ENCODE assay signal across 25 mouse cellular contexts in the genomic region with DNA sequence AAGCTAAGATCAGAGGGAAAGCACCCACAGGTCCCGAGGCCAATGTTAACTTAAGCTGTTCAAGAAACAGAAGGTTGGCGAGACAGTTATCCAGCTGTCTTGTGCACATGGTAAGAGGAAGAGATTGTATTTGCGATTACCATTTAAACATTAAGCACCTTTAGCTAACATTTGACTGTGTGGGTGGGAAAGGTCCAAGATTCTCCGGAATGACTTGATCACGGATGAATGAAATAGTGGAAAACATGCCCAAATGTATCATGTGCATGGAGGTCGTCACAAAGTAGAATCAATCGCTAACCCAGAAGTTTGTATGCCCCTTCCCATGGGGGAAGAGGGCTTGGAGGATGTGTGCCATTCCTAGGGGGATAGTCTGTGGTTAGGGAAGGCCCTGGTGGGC. TPM values are rescaled to one million over a fixed set of nuclear protein-coding genes. Genes with fewer than 3 reads are reported as not detected.
DNase-seq lines count a peak whose midpoint lies in the region; ATAC-seq and TF ChIP-seq lines count a peak whose summit lies in the region.
"Had no signal": no experiment of that assay in that cellular context is flagged by ENCODE, and none has a peak within 500 bp of the region (broad histone marks: within the 10 kb centered on the region; RNA-seq: fewer than 3 reads in every experiment).

No protein-coding gene starts in this region.

- H3K9ac ChIP-seq in intestine, embryonic 15.5 days = no peak overlapping the region
- H3K9ac ChIP-seq in intestine, embryonic 16.5 days (ENCODE audit: low read depth, low read length) = no peak overlapping the region
- no peak overlapping the region for H3K9ac ChIP-seq in liver, postnatal 0 days (replicated peaks)
- no peak overlapping the region for H3K9ac ChIP-seq in liver, embryonic 12.5 days
- no peak overlapping the region for H3K9ac ChIP-seq in ES-Bruce4 (ENCODE audit: low read depth, poor library complexity, severe bottlenecking)
- no peak overlapping the region for H3K9ac ChIP-seq in stomach, postnatal 0 days (ENCODE audit: low read length)
- H3K9ac ChIP-seq: embryonic facial prominence, embryonic 15.5 days; heart, embryonic 13.5 days; limb, embryonic 12.5 days; liver, embryonic 13.5 days; neural tube, embryonic 15.5 days had no signal

- peaks cover 6% of the 10 kb centered on the region for H3K4me1 ChIP-seq in intestine, embryonic 15.5 days (replicated peaks)
- H3K4me1 ChIP-seq in intestine, embryonic 16.5 days (ENCODE audit: control insufficient read depth, insufficient read depth, low read length) = no peaks in the 10 kb centered on the region; the same call in 1 of the 2 replicates
- no peaks in the 10 kb centered on the region for H3K4me1 ChIP-seq in liver, postnatal 0 days (ENCODE audit: insufficient read depth)
- H3K4me1 ChIP-seq in liver, embryonic 12.5 days = no peaks in the 10 kb centered on the region
- H3K4me1 ChIP-seq in ES-Bruce4 (ENCODE audit: control insufficient read depth, insufficient read depth, low read length) = peaks cover 4% of the 10 kb centered on the region
- H3K4me1 ChIP-seq in stomach, postnatal 0 days (replicated peaks; ENCODE audit: control insufficient read depth, insufficient read depth) = no peaks in the 10 kb centered on the region

- H3K36me3 ChIP-seq in intestine, embryonic 15.5 days = no peaks in the 10 kb centered on the region
- H3K36me3 ChIP-seq in intestine, embryonic 16.5 days (ENCODE audit: control insufficient read depth, insufficient read depth, low read length) = no peaks in the 10 kb centered on the region
- no peaks in the 10 kb centered on the region for H3K36me3 ChIP-seq in liver, postnatal 0 days (replicated peaks; ENCODE audit: insufficient read depth, low read length)
- H3K36me3 ChIP-seq in liver, embryonic 12.5 days = no peaks in the 10 kb centered on the region
- no peaks in the 10 kb centered on the region for H3K36me3 ChIP-seq in ES-Bruce4 (ENCODE audit: control insufficient read depth, insufficient read depth, low read length, poor library complexity, severe bottlenecking)
- H3K36me3 ChIP-seq in stomach, postnatal 0 days (ENCODE audit: control insufficient read depth, insufficient read depth, low read length) = no peaks in the 10 kb centered on the region
- H3K36me3 ChIP-seq: embryonic facial prominence, embryonic 10.5 days; embryonic facial prominence, embryonic 15.5 days; heart, embryonic 13.5 days; limb, embryonic 12.5 days; liver, embryonic 13.5 days; neural tube, embryonic 15.5 days had no signal

- H3K9me3 ChIP-seq in intestine, embryonic 15.5 days = no peaks in the 10 kb centered on the region
- no peaks in the 10 kb centered on the region for H3K9me3 ChIP-seq in intestine, embryonic 16.5 days (ENCODE audit: control insufficient read depth, low read length)
- no peaks in the 10 kb centered on the region for H3K9me3 ChIP-seq in liver, postnatal 0 days (ENCODE audit: low read length)
- no peaks in the 10 kb centered on the region for H3K9me3 ChIP-seq in liver, embryonic 12.5 days (replicated peaks)
- no peaks in the 10 kb centered on the region for H3K9me3 ChIP-seq in ES-Bruce4 (replicated peaks; ENCODE audit: control insufficient read depth, insufficient read depth, low read length, poor library complexity, severe bottlenecking)
- H3K9me3 ChIP-seq in stomach, postnatal 0 days (ENCODE audit: control insufficient read depth, low read length) = no peaks in the 10 kb centered on the region
- H3K9me3 ChIP-seq: embryonic facial prominence, embryonic 10.5 days; embryonic facial prominence, embryonic 15.5 days; heart, embryonic 13.5 days; limb, embryonic 12.5 days; liver, embryonic 13.5 days; neural tube, embryonic 15.5 days had no signal

- 83% methylated on average over 7 of the region's 7 CpGs for WGBS in intestine, embryonic 15.5 days
- WGBS in intestine, embryonic 16.5 days = 82% methylated on average over 7 of the region's 7 CpGs
- 76% methylated on average over 7 of the region's 7 CpGs for WGBS in liver, postnatal 0 days (ENCODE audit: insufficient replicate concordance)
- WGBS in liver, embryonic 12.5 days (ENCODE audit: insufficient replicate concordance) = 66% methylated on average over 7 of the region's 7 CpGs
- WGBS in stomach, postnatal 0 days = 73% methylated on average over 7 of the region's 7 CpGs

- peaks cover 15% of the 10 kb centered on the region for H3K27me3 ChIP-seq in intestine, embryonic 15.5 days (replicated peaks)
- peaks cover 22% of the 10 kb centered on the region for H3K27me3 ChIP-seq in intestine, embryonic 16.5 days (replicated peaks; ENCODE audit: control insufficient read depth, insufficient read depth, low read length)
- H3K27me3 ChIP-seq in liver, postnatal 0 days (ENCODE audit: insufficient read depth, low read length) = peaks cover 17% of the 10 kb centered on the region; the same call in 1 of the 2 replicates
- H3K27me3 ChIP-seq in liver, embryonic 12.5 days (replicated peaks) = peaks cover 43% of the 10 kb centered on the region
- no peaks in the 10 kb centered on the region for H3K27me3 ChIP-seq in ES-Bruce4 (ENCODE audit: control insufficient read depth, insufficient read depth, low read length, poor library complexity, severe bottlenecking)
- no peaks in the 10 kb centered on the region for H3K27me3 ChIP-seq in stomach, postnatal 0 days (ENCODE audit: control insufficient read depth, insufficient read depth, low read length)

- TF ChIP-seq POLR2A in ES-Bruce4 (IDR thresholded peaks at IDR 0.05; ENCODE audit: insufficient read depth, low read length) = no peak

- 0 out of 2 replicates have a peak, but pooled peaks have one; percentile 21 for ATAC-seq in intestine, embryonic 15.5 days
- ATAC-seq in intestine, embryonic 16.5 days = no peak
- ATAC-seq in liver, postnatal 0 days = no peak
- no peak for ATAC-seq in liver, embryonic 12.5 days
- ATAC-seq in stomach, postnatal 0 days (ENCODE audit: low FRiP score, low TSS enrichment) = no peak
- ATAC-seq: forebrain, embryonic 16.5 days; Patski had no signal

- H3K4me2 ChIP-seq in intestine, embryonic 15.5 days (replicated peaks) = no peak overlapping the region
- H3K4me2 ChIP-seq in intestine, embryonic 16.5 days (ENCODE audit: low read depth, low read length) = no peak overlapping the region
- H3K4me2 ChIP-seq in liver, postnatal 0 days (ENCODE audit: low read depth, low read length) = peak overlapping the region; percentile 69
- no peak overlapping the region for H3K4me2 ChIP-seq in liver, embryonic 12.5 days
- H3K4me2 ChIP-seq in stomach, postnatal 0 days (replicated peaks; ENCODE audit: low read depth) = 0 out of 2 replicates have a peak overlapping the region, but pooled peaks have one; percentile 8

- H3K4me3 ChIP-seq in intestine, embryonic 15.5 days (replicated peaks) = no peak overlapping the region
- H3K4me3 ChIP-seq in intestine, embryonic 16.5 days (ENCODE audit: low read length) = no peak overlapping the region
- peak overlapping the region; percentile 63; the same call in 1 of the 2 replicates for H3K4me3 ChIP-seq in liver, postnatal 0 days (ENCODE audit: low read depth, low read length)
- no peak overlapping the region for H3K4me3 ChIP-seq in liver, embryonic 12.5 days
- H3K4me3 ChIP-seq in ES-Bruce4 (ENCODE audit: low read depth, low read length) = peak overlapping the region; percentile 50
- H3K4me3 ChIP-seq in stomach, postnatal 0 days (ENCODE audit: low read depth, low read length) = no peak overlapping the region
- H3K4me3 ChIP-seq: embryonic facial prominence, embryonic 15.5 days; heart, embryonic 13.5 days; liver, embryonic 13.5 days had no signal

- no peak for TF ChIP-seq EP300 in liver, postnatal 0 days (IDR thresholded peaks at IDR 0.05; ENCODE audit: low read depth)
- no peak for TF ChIP-seq EP300 in ES-Bruce4 (IDR thresholded peaks at IDR 0.05; ENCODE audit: insufficient read depth, low read depth, low read length)
- TF ChIP-seq EP300 in stomach, postnatal 0 days (optimal IDR thresholded peaks at IDR 0.05) = no peak

- H3K27ac ChIP-seq in intestine, embryonic 15.5 days = no peak overlapping the region
- H3K27ac ChIP-seq in intestine, embryonic 16.5 days (ENCODE audit: low read length) = no peak overlapping the region
- H3K27ac ChIP-seq in liver, postnatal 0 days (ENCODE audit: low read depth) = peak overlapping the region; percentile 94
- H3K27ac ChIP-seq in liver, embryonic 12.5 days = no peak overlapping the region
- no peak overlapping the region for H3K27ac ChIP-seq in ES-Bruce4 (ENCODE audit: insufficient read depth, low read length)
- no peak overlapping the region for H3K27ac ChIP-seq in stomach, postnatal 0 days (replicated peaks)
- H3K27ac ChIP-seq: embryonic facial prominence, embryonic 10.5 days; embryonic facial prominence, embryonic 15.5 days; heart, embryonic 13.5 days; layer of hippocampus, adult 2 months; left cerebral cortex, adult 2 months; limb, embryonic 12.5 days; liver, embryonic 13.5 days; neural tube, embryonic 15.5 days had no signal

- no peak for DNase-seq in liver, postnatal 0 days
- no peak for DNase-seq in stomach, postnatal 0 days (ENCODE audit: low spot score)
- DNase-seq: B cell, adult 2 months; cerebellum, adult 8-10 months; cerebellum, postnatal 25 days; heart, postnatal 10 days; kidney, postnatal 10 days; liver, embryonic 13.5 days; lung, adult 2 months; lung, postnatal 14 days; retina, postnatal 1 day; right cerebral cortex, postnatal 14 days had no signal

- TF ChIP-seq CTCF in liver, postnatal 0 days (IDR thresholded peaks at IDR 0.05; ENCODE audit: low read depth) = no peak
- no peak for TF ChIP-seq CTCF in ES-Bruce4 (IDR thresholded peaks at IDR 0.05; ENCODE audit: low read depth, low read length)
- no peak for TF ChIP-seq CTCF in stomach, postnatal 0 days (IDR thresholded peaks at IDR 0.05; ENCODE audit: low read depth)

RNA-seq across cellular contexts. Expression of a gene that starts 1.0 kb away (rescaled TPM):
- 18.1 and 19.2 TPM in 2 replicates for polyA plus RNA-seq in intestine, embryonic 15.5 days (2015; fragmentation: Nextera tagmentation; extraction: Ambion mirVana)
- 15.2 and 19.7 TPM in 2 replicates for polyA plus RNA-seq in intestine, embryonic 16.5 days (2015; fragmentation: Nextera tagmentation; extraction: Ambion mirVana)
- polyA plus RNA-seq in liver, postnatal 0 days (2015; fragmentation: Nextera tagmentation; extraction: Ambion mirVana) = 10.4 and 11.3 TPM in 2 replicates
- 14.1 and 14.9 TPM in 2 replicates for polyA plus RNA-seq in liver, embryonic 12.5 days (2016; fragmentation: Nextera tagmentation; extraction: Ambion mirVana)
- polyA plus RNA-seq in ES-Bruce4 (2011; ENCODE audit: insufficient read depth, insufficient read length, low read depth, missing spikeins) = 18.5 and 19.5 TPM in 2 replicates
- 10.6 and 11.0 TPM in 2 replicates for polyA plus RNA-seq in stomach, postnatal 0 days (2015; fragmentation: Nextera tagmentation; extraction: Ambion mirVana)

RNA-seq across cellular contexts. Expression of a gene that starts 1.6 kb away (rescaled TPM):
- 0.63 and 0.78 TPM in 2 replicates for polyA plus RNA-seq in intestine, embryonic 15.5 days (2015; fragmentation: Nextera tagmentation; extraction: Ambion mirVana)
- 0.13 and 0.43 TPM in 2 replicates for polyA plus RNA-seq in intestine, embryonic 16.5 days (2015; fragmentation: Nextera tagmentation; extraction: Ambion mirVana)
- polyA plus RNA-seq in liver, postnatal 0 days (2015; fragmentation: Nextera tagmentation; extraction: Ambion mirVana) = 2.6 and 2.9 TPM in 2 replicates
- polyA plus RNA-seq in liver, embryonic 12.5 days (2016; fragmentation: Nextera tagmentation; extraction: Ambion mirVana) = 0.08 and 0.28 TPM in 2 replicates
- polyA plus RNA-seq in ES-Bruce4 (2011; ENCODE audit: insufficient read depth, insufficient read length, low read depth, missing spikeins) = 22.8 and 25.5 TPM in 2 replicates
- 0.40 and 0.77 TPM in 2 replicates for polyA plus RNA-seq in stomach, postnatal 0 days (2015; fragmentation: Nextera tagmentation; extraction: Ambion mirVana)
- polyA plus RNA-seq: heart, embryonic 13.5 days had no signal

Comparison
In these comparisons a context has a peak if more than half of its experiments do, and no peak if none do; other contexts are left out.
1. H3K4me2 ChIP-seq: peak in liver, postnatal 0 days (single experiment) and stomach, postnatal 0 days (single experiment); none in intestine, embryonic 15.5 days (single experiment), intestine, embryonic 16.5 days (single experiment) and liver, embryonic 12.5 days (single experiment).
2. H3K4me3 ChIP-seq: peak in liver, postnatal 0 days (single experiment) and ES-Bruce4 (single experiment); none in intestine, embryonic 15.5 days (single experiment), intestine, embryonic 16.5 days (single experiment), liver, embryonic 12.5 days (single experiment) and stomach, postnatal 0 days (single experiment).